Mouse (Mus musculus) layer of hippocampus, postnatal 14 days (tissue): ENCODE results near the gene Plekhd1. TPM values are rescaled to one million over a fixed set of nuclear protein-coding genes. Genes with fewer than 3 reads are reported as not detected.

Experiments
- DNase-seq, 2 experiments: peaks; one replicate each; pipeline ENCODE4 v3.0.0; 2021 to 2022; ENCODE audit warnings: low spot score in 2 of 2, mixed read lengths in 1 of 2
- long read RNA-seq, 2 experiments: library from polyadenylated mRNA; stranded (forward); transcript quantifications; one replicate each; pipeline ENCODE4 v2.0.0; 2021
- total RNA-seq, 2 experiments: library from RNA; stranded (reverse); gene quantifications; 2 replicates each; pipeline ENCODE4 v1.2.3; 2021

Gene Plekhd1
- total RNA-seq: 1 to 10 TPM; 4.8 to 9.1 TPM
- long read RNA-seq, experiment 1, partial matches to known transcripts: 0 of 4 reads
- long read RNA-seq, experiment 1, other reads (novel, unspliced or antisense): 1 of 4 reads
- long read RNA-seq, experiment 2, partial matches to known transcripts: 2 of 6 reads
- long read RNA-seq, experiment 2, other reads (novel, unspliced or antisense): 1 of 6 reads

DNA sequence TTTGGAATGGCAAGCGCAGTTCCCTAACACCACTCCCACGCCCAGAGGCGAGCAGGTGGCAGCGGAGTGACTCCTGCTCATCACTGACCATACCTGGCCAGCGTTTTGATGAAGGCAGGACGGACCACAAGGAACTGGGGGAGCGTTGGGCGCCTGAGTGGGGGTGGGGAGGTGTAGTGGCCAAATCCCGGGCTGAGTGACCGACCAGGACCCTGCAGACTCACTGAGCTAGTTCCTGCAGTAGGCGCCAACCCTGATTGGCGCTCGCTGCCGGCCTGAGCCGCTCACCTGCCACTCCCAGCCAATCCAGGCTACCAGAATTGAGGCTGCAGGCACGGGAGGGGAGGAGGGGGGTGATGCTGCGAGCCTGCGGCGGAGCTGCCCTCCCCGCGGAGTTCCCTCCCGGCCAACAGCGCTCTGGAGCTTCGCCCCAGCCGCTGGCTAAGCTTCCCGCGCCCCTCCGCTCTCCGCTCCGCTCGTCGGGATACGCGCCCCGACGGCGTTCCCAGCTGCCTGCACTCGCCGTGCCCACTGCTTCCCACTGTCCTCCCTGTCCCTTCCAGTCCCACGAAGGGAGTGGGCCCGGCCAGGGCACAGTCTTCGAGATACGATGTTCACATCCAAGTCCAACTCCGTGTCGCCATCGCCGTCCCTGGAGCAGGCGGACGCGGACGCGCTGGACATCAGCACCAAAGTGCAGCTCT, at the start of gene Plekhd1:
TSS of gene Plekhd1 (plus strand) at position 323 of the 704 bp plus-strand sequence.
- DNase-seq: no peak

DNA sequence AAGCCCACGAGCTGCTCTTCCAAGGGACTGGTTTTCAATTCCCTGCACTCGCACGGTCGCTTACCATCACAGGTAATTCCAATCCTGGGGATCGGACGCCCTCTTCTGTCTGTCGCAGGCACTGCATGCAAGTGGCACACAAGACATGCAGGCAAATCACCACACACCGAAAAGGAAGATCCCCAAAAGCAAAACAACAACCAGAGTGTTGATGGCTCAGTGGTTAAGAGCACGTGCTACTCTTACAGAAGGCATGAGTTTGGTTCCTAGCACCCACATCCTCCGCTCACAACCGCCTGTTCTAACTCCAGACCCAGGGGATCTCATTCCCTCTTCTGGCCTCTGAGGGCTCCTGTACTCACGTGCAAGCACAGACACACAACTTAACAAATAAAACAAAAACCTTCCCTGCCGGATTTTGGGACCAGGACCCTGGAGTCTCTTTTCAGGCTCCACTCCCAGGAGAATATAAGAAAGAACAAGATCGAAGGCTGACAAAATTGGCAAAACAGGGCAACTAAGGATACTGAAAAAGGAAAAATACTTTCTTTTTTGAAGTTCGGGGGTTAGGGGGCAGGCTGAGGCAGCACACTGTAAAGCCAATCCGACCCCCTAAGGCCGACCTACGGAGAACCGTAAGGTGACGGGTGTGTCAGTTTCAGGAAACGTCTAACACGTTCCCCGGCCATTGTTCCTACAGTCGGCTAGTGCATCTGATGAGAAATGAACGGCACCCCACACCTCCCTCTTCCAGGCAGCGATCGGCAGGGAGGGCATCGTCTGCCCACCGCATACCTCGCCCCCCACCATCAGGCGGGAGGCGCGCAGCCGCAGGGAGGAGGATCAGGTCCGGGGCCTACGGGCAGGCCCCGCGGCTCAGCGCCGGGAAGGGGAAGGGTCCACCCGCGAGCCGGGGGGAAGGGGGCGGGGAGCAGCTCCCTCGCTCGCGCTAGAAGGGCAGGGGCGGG, 49.4 kb upstream of the Plekhd1 start:
- peak; percentile 18 to 36 for DNase-seq

DNA sequence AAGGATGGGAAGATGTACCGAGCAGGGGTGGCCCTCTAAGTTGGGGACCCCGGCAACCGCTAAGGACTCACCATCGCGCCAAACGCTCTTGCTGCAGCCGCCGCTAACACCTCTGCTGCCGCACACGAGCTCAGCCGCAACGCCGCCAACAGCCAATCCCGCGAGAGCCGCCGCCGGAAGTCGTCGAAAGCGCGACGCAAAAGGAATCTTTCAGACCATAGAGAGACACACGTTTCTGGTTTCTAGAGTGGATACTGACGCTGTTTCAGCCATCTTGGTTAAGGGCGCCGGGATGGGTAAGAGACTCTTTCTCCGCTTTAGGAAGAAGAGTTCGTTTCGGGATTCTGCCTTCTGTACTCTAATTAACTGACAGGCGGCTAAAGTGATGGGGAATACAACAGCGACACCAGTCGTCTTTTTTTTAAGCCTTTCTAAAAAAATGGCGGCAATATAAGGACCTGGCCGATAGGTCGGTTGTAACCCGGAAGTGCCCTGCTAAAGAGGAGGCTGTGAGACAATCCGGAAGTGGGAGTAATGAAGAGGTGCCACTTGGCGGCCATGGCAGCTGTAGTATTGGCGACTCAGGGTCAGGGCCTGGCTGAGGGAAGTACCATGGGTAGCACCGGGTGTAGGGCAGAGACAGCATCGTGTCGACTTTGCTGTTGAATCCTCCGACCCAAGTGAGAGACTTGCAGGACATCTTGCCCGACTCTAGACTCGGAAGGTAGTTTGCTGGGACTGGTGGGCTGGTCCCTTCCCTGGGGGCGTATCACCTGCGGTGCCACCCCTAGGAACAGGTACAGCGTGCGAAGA, 48.5 kb upstream of the Plekhd1 start, which contains the start of the genes Slc39a9 and Erh:
TSS of gene Slc39a9 (plus strand) at position 191 of the 813 bp plus-strand sequence.
TSS of gene Erh (minus strand) at position 649 of the 813 bp plus-strand sequence.
- peak; percentile 94 to 95 for DNase-seq

- DNase-seq: no peak
These were observed 47.9 kb upstream of the Plekhd1 start for GRCm38 (mm10) chr12:80644506-80644868.

DNA sequence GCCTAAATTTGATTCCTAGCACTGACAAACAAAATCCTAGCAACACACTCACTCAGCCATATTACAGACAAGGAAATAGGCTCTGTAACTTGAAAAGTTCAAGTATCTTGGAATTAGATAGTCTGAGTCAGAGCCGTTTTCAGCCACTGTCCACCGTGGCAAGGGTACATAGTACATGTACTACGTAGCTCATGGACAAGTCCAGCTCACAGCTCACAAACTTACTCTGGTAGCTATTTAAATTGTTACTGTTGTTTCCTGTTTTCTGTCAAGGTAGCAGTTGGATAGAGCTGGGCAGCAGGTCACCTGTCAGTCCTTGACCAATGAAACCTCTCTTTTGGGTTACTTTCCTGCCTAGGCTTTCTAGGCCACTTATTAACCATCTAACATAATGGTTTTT, 46.0 kb upstream of the Plekhd1 start:
- DNase-seq: no peak

DNA sequence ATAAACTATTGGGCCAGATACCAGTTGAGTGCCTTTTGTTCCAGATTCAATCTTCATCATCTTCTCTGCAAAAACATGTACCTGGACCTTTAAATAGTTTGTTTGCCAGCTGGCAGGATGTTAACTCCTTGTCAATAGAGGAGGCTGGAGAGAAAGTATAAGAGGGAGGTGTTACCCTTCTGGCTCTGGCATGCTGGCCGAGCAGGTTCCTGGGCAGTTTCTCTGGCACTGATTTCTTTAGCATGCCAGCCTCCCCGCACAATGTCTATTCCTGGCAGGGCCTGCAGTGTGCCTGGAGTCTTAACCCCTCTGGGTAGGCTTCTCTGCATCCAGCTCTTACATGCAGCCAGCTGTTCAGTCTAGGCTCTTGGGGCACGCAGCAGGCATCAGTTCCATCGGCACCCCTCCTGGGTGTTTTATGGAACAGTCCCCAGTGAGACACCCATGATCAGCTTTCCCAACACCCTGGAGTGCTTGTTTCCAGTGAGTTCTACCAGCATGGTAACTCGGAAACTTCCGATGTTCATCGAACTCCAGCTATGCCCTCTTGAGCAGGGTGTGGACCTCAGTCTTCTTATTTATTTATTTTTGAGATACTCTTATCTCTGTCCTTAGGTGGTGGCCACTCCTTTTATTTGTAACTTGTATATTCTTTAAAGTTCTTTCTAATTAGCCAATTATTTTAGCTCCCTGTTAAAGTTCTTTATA, 38.3 kb upstream of the Plekhd1 start:
- no peak for DNase-seq

GRCm38 (mm10) chr12:80654659-80655025, 37.7 kb upstream of the Plekhd1 start:
- DNase-seq: no peak

DNA sequence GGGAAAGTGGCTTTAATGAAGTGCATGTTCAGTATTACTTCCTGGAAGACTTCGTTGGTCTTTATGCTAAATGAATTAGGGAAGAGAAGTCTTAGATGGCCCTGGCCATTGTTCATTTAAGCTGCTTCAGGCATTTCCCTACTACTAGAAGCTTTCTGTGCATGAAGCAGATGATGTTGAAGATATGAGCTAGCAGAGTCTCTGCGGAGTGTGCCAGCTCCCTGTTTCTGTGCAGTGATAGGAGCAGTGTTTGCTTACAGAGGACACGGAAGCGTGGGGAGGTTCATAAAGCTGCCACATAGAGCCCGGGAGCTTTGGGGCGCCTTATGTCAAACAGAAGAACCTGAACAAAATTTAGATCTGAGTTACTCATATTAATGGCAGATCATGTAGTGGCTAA, 33.7 kb upstream of the Plekhd1 start:
- DNase-seq: no peak

- no peak for DNase-seq
These were observed 30.1 kb upstream of the Plekhd1 start for GRCm38 (mm10) chr12:80662322-80662721.

GRCm38 (mm10) chr12:80663935-80664334, 28.5 kb upstream of the Plekhd1 start:
- no peak for DNase-seq

DNA sequence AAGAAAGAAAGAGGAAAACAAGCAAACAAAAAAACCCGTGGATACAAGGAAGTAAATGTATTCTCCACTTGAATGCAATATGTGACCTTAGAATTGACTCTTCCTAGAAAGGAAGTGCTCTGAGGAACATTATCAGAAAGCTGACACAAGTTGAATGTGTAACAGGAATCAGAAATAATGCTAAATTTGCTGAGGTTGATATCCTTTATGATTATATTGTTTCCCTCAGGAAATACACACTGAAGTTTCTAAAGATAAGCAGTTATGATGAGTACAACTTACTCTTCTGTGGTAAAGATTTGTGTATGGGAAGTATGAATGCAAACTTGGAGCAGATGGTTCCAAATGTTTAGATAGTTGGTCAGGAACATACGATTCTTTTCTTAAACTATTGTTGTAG, 24.0 kb upstream of the Plekhd1 start:
- no peak for DNase-seq

- peak; percentile 51 to 66 for DNase-seq
These were observed 19.2 kb upstream of the Plekhd1 start for GRCm38 (mm10) chr12:80673170-80673569.

DNA sequence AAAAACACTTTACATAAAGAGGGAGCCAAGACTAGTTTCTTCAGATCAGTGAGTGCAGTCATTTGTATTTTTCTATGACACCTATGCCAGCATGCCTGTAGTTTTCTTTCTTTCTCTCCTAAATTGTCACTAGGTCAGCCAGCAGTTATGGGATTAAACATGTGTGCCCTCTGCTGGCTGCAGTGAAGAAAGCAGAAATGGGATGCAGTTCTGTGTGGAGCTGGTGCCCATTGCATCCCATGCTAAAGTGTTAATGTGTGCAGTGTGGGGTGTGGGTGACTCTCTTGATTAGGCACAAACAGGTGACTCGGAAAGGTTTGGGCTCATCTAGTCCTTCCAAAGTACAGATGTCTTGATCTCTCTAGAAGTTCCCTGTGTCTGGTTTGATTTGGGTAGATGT, 11.1 kb upstream of the Plekhd1 start:
- DNase-seq: peak in 1 of 2 experiments; percentile 52

GRCm38 (mm10) chr12:80683554-80683953, 8.8 kb upstream of the Plekhd1 start:
- DNase-seq: no peak

GRCm38 (mm10) chr12:80684316-80684715, 8.1 kb upstream of the Plekhd1 start:
- DNase-seq: no peak

GRCm38 (mm10) chr12:80687788-80688211, 4.6 kb upstream of the Plekhd1 start:
- peak in 1 of 2 experiments; percentile 44 for DNase-seq

GRCm38 (mm10) chr12:80689696-80690095, 2.7 kb upstream of the Plekhd1 start:
- no peak for DNase-seq

- DNase-seq: no peak
These were observed 710 bp upstream of the Plekhd1 start for GRCm38 (mm10) chr12:80691671-80692091.

DNA sequence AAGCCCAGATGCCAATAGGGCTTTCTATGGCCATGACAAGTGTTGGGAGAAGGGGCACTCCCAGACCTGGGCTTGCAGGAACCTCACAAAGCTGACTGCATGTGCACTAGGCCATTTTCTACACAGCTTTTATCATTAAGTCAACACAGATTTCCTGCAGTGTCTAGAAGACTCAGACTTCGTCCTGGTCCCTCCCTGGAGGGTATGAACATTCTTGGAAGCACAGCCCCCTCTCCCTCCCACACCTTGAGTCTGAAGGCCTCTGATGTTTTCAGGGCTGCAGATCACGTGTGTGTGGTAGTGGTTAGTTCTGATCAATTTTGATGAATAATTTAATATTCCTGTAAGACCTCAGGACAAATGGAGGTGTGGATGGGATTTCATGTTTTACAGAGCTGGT, 1.3 kb downstream of the Plekhd1 start:
- DNase-seq: no peak

- no peak for DNase-seq
These were observed 2.6 kb downstream of the Plekhd1 start for GRCm38 (mm10) chr12:80695004-80695403.
